Mouse (Mus musculus) neural tube, embryonic 14.5 days (tissue): Measurements from ENCODE around the gene Entpd3. TPM values are rescaled to one million over a fixed set of nuclear protein-coding genes. Genes with fewer than 3 reads are reported as not detected.

Source experiments
- ATAC-seq: fragments of 200-750 bp; cut with Nextera tagmentation; 2 replicates; pipeline ENCODE4 v1.8.0; 2017; ENCODE audit warnings: low read depth, mild to moderate bottlenecking, moderate TSS enrichment, moderate library complexity
- H3K27ac ChIP-seq: fragments of 300-500 bp; sonication (generic); 2 replicates; pipeline ENCODE4 v1.5.1; 2014; ENCODE audit warnings: low read depth, mild to moderate bottlenecking, control low read depth, low read length, moderate library complexity, mixed read lengths
- H3K27me3 ChIP-seq: fragments of 300-500 bp; sonication (generic); 2 replicates; pipeline ENCODE4 v1.6.1; 2014; ENCODE audit warnings: low read length; ENCODE audit not compliant: control insufficient read depth, insufficient read depth
- H3K36me3 ChIP-seq: fragments of 300-500 bp; sonication (generic); 2 replicates; pipeline ENCODE4 v1.6.1; 2014; ENCODE audit warnings: low read length, mixed read lengths; ENCODE audit not compliant: control insufficient read depth, insufficient read depth
- H3K4me1 ChIP-seq: fragments of 300-500 bp; sonication (generic); 2 replicates; pipeline ENCODE4 v1.6.1; 2014; ENCODE audit warnings: low read length; ENCODE audit not compliant: control insufficient read depth, insufficient read depth
- H3K4me2 ChIP-seq: fragments of 300-500 bp; sonication (generic); 2 replicates; pipeline ENCODE4 v1.6.1; 2014; ENCODE audit warnings: mild to moderate bottlenecking, low read depth, low read length, control low read depth
- H3K4me3 ChIP-seq: fragments of 300-500 bp; sonication (generic); 2 replicates; pipeline ENCODE4 v1.5.1; 2014; ENCODE audit warnings: low read depth, low read length, control low read depth, mixed read lengths
- H3K9ac ChIP-seq: fragments of 300-500 bp; sonication (generic); replicated peaks from 2 replicates; pipeline ENCODE4 v1.6.1; 2014; ENCODE audit warnings: low read depth, mild to moderate bottlenecking, control low read depth, low read length, mixed read lengths
- H3K9me3 ChIP-seq: fragments of 300-500 bp; sonication (generic); 2 replicates; pipeline ENCODE4 v1.6.1; 2016; ENCODE audit warnings: low read length; ENCODE audit not compliant: control insufficient read depth
- WGBS: fragments of 180-500 bp; shearing (Covaris S2); extraction: QIAGEN DNeasy Blood & Tissue Kit; methylation state at CpG from one replicate; pipeline ENCODE4 v1.1.7; 2014; 5-methylcytosine and 5-hydroxymethylcytosine counted together
- polyA plus RNA-seq: library from polyadenylated mRNA; unstranded; fragments of >200 nt; fragmentation: Nextera tagmentation; extraction: Ambion mirVana; gene quantifications from 2 replicates; pipeline ENCODE4 v1.2.1, GENCODE M21; 2014

Entpd3 gene
- polyA plus RNA-seq, 1 experiment from 2014 or later = 6.1 TPM

DNA sequence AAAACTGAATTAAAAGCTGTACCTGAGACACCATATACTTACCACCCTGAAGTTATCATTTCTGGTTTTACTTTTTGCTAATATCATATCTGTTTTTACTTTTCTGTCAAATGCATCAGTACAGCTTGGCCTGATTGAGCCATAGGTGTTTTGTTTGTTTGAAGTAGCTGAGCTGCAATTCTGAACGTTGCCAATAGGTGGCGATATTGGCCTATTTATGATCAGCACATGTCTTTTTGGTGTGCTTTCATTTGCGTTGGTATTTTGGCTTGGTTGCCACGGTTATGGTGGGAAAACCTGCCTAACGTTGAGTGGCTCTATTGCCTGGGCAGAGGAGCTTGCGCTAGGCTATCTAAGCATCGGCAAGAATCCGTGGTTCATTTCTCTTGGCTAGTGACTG lies 37.6 kb upstream of the Entpd3 start:
- Histone ChIP-seq H3K27me3 (no peaks in the 10 kb centered on the region), H3K4me2 (no peak overlapping the region), H3K9ac (no peak overlapping the region), H3K9me3 (no peaks in the 10 kb centered on the region), H3K36me3 (no peaks in the 10 kb centered on the region), H3K4me3 (no peak overlapping the region), H3K4me1 (no peaks in the 10 kb centered on the region), H3K27ac (no peak overlapping the region)
- no peak for ATAC-seq
- 5% methylated on average over 8 of the region's 8 CpGs for WGBS

DNA sequence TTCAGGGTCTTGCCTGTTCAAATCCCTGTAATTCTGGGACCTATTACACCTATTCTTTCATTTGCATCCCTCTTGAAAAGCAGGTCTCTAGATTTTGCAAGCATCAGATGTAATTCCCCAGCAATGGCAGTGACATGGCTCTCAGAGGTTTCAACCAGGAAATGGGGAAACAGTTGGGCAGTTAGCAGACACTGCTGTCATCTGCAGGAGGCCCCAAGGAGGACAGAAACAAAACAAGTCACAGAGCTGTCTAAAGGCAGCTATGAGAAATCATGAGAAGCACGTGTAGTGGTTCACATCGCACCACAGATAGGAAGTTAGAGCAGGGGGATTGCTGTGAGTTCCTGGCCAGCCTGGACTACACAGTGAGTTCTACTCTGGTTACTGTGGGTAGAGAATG lies 35.2 kb upstream of the Entpd3 start:
- H3K4me1 ChIP-seq = no peaks in the 10 kb centered on the region
- H3K27me3 ChIP-seq = no peaks in the 10 kb centered on the region
- no peaks in the 10 kb centered on the region for H3K36me3 ChIP-seq
- H3K4me2 ChIP-seq = no peak overlapping the region
- H3K9ac ChIP-seq = no peak overlapping the region
- no peak overlapping the region for H3K27ac ChIP-seq
- no peaks in the 10 kb centered on the region for H3K9me3 ChIP-seq
- ATAC-seq = no peak
- 78% methylated on average over 2 of the region's 2 CpGs for WGBS
- no peak overlapping the region for H3K4me3 ChIP-seq

DNA sequence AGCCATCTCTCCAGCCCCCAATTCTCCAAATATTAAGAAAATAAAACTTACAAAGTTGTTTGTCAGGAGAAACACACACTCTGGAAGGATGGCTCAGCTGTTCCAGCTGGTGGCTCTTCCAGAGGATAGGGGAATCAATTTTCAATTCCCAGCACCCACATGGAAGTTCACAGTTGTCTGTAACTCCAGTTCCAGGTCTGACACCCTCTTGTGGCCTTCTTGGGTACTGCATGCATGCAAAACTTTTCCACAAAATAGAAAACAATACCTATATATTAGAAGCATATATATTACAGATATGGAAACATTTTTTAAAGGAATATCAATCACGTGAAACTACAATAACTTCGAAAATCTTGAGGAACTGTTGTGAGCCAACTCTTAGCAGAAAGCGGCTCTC lies 27.8 kb upstream of the Entpd3 start:
- no peak overlapping the region for H3K4me3 ChIP-seq
- H3K4me2 ChIP-seq = no peak overlapping the region
- H3K9me3 ChIP-seq = no peaks in the 10 kb centered on the region
- no peak for ATAC-seq
- H3K4me1 ChIP-seq = no peaks in the 10 kb centered on the region
- H3K27ac ChIP-seq = no peak overlapping the region
- H3K27me3 ChIP-seq = no peaks in the 10 kb centered on the region
- H3K36me3 ChIP-seq = no peaks in the 10 kb centered on the region
- 74% methylated on average over 3 of the region's 3 CpGs for WGBS
- no peak overlapping the region for H3K9ac ChIP-seq

GRCm38 (mm10) chr9:120516720-120517119 lies 22.9 kb upstream of the Entpd3 start:
- no peak overlapping the region for H3K4me2 ChIP-seq
- no peaks in the 10 kb centered on the region for H3K9me3 ChIP-seq
- no peak overlapping the region for H3K4me3 ChIP-seq
- WGBS = 84% methylated on average over 8 of the region's 8 CpGs
- no peak overlapping the region for H3K9ac ChIP-seq
- H3K27ac ChIP-seq = no peak overlapping the region
- ATAC-seq = no peak
- no peaks in the 10 kb centered on the region for H3K36me3 ChIP-seq
- H3K27me3 ChIP-seq = no peaks in the 10 kb centered on the region
- H3K4me1 ChIP-seq = no peaks in the 10 kb centered on the region

DNA sequence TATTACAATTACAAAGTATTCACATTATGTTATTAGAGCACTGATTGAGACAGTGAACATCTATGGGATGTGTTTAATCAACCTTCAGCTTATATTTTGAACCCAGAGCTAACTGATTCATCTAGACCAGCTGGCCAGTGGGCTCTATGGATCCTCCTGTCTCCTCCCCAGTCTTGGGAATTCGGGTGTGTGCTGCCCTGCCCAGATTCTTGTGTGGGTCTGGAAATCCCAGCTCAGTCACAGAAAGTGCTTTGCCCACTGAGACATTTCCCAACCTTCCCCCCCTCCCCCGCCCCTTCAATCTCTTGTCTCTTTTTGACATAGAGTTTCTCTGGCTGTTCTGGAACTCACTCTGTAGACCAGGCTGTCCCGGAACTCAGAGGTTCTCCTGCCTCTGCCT lies 20.7 kb upstream of the Entpd3 start:
- H3K36me3 ChIP-seq = no peaks in the 10 kb centered on the region
- 78% methylated on average over 3 of the region's 3 CpGs for WGBS
- no peak overlapping the region for H3K4me3 ChIP-seq
- H3K4me2 ChIP-seq = no peak overlapping the region
- H3K9ac ChIP-seq = no peak overlapping the region
- H3K27me3 ChIP-seq = no peaks in the 10 kb centered on the region
- H3K9me3 ChIP-seq = no peaks in the 10 kb centered on the region
- H3K27ac ChIP-seq = no peak overlapping the region
- ATAC-seq = no peak
- H3K4me1 ChIP-seq = no peaks in the 10 kb centered on the region

- Histone ChIP-seq H3K9ac (no peak overlapping the region), H3K36me3 (no peaks in the 10 kb centered on the region), H3K4me1 (no peaks in the 10 kb centered on the region), H3K4me2 (no peak overlapping the region), H3K27ac (no peak overlapping the region), H3K9me3 (no peaks in the 10 kb centered on the region), H3K27me3 (no peaks in the 10 kb centered on the region), H3K4me3 (no peak overlapping the region)
- WGBS = 55% methylated on average over 19 of the region's 19 CpGs
- no peak for ATAC-seq
Observed at GRCm38 (mm10) chr9:120519469-120520125, 20.0 kb upstream of the Entpd3 start.

GRCm38 (mm10) chr9:120521161-120521560 lies 18.5 kb upstream of the Entpd3 start:
- H3K4me3 ChIP-seq = no peak overlapping the region
- H3K36me3 ChIP-seq = no peaks in the 10 kb centered on the region
- H3K27ac ChIP-seq = no peak overlapping the region
- 77% methylated on average over 1 of the region's 1 CpGs for WGBS
- no peak overlapping the region for H3K9ac ChIP-seq
- H3K4me2 ChIP-seq = no peak overlapping the region
- H3K9me3 ChIP-seq = no peaks in the 10 kb centered on the region
- no peak for ATAC-seq
- H3K27me3 ChIP-seq = no peaks in the 10 kb centered on the region
- H3K4me1 ChIP-seq = no peaks in the 10 kb centered on the region

DNA sequence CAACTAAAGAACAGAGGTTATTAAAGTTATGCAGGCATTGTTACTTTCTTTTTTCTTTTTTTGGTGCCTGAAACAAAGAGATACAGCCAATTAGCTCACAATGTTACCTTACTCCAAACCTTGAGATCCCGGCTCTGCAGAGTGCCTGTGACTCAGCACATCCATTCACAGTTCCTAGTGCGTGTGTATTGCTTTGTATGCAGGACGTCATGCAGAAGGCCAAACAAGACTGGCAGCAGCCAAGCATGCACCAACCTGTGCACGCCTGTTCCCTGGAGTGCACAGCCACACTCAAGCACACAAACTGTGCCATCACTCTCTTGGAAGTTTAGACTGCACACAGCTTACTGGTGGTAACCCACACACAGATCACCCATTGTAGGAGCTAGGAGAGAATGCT lies 12.3 kb upstream of the Entpd3 start:
- Histone ChIP-seq H3K27me3 (no peaks in the 10 kb centered on the region), H3K36me3 (no peaks in the 10 kb centered on the region), H3K27ac (no peak overlapping the region), H3K4me2 (no peak overlapping the region), H3K4me1 (no peaks in the 10 kb centered on the region), H3K4me3 (no peak overlapping the region), H3K9ac (no peak overlapping the region), H3K9me3 (no peaks in the 10 kb centered on the region)
- ATAC-seq = no peak
- 66% methylated on average over 4 of the region's 4 CpGs for WGBS

GRCm38 (mm10) chr9:120527919-120528318 lies 11.7 kb upstream of the Entpd3 start:
- no peaks in the 10 kb centered on the region for H3K9me3 ChIP-seq

More at GRCm38 (mm10) chr9:120527919-120528318, 11.7 kb upstream of the Entpd3 start:
- Histone ChIP-seq H3K27ac (no peak overlapping the region), H3K4me1 (no peaks in the 10 kb centered on the region), H3K4me3 (no peak overlapping the region), H3K36me3 (no peaks in the 10 kb centered on the region), H3K4me2 (no peak overlapping the region), H3K27me3 (no peaks in the 10 kb centered on the region), H3K9ac (no peak overlapping the region)
- no peak for ATAC-seq
- 91% methylated on average over 8 of the region's 8 CpGs for WGBS
